Mouse (Mus musculus): ENCODE measurements around the gene Hps3. TPM values are rescaled to one million over a fixed set of nuclear protein-coding genes. Genes with fewer than 3 reads are reported as not detected.

Hps3 gene
- 10 to 100 TPM; 76.9 to 77.8 TPM for total RNA-seq (2023)

DNA sequence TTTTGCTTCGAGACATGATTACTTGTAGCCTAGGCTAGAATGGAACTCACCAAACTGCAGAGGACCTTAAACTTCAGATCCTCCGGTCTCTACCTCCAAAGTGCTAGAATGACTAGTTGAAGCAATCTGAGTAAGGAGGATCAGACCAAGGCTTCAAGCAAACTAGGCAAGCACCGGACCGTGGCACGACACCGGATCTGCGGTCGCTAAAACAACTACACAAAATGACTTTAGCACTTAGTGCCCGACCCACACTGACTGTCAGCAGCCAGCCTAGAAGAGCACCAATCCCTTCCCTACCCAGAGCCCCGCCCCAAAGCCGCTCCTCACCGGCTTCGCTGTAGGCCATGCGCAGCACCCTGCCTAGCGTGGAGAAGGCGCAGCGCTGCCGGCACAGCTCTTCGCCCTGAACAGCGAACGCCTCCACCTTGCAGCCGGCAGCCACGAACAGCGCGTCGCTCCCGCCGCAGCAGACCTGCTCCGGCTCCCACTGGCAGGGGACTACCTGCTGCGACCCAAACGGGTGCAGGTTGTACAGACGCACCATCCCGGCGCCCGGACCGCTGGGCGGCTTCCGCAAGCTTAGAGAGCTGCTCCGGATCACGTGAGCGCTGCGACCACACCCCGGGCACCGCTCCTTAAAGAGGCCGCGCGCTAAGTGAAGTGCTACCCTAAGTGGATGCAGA is at the start of gene Hps3:
TSS of gene Hps3 (minus strand) at position 597 of the 686 bp plus-strand sequence.

DNA sequence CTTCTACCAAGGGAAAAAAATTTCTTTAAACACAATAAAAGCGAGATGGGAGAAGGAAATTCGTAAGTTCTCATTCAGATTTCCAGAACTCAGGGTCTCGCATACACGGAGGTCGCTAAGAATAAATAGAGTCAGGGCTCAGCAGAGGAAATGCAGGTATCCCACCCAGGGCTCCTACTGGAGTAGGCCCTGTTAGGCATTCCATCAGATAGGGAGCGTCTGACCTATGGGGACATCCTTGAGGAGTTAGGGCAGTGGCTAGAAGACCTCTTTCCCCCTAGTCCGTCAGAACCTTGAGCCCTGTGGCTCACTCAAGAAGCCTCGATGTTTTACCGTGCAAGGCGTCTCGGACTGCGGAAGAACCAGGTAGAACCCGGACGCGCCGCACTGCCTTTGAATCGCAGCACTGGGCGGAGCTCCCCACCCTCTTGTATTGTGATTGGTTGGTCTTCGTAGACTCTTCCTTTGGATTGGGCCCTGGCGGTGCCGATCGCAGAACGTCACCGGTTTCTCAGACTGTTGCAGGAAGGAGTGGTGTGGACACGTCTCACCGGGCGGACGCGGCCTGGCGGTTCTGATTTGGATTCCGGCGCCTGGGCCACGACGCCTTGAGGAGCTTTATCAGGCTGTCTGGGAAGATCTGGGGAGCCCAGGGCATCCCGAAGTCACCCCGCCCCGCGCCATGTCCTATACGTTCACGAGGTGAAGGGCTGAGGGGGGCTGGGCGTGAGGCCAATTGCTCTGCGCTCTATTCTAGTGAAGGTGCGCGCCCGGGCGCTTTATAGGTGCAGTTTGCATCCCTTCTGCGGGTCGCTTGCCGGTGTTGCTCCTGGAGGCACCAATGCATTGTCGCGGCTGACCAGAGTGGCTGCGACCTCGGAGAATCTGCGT is 22.4 kb upstream of the Hps3 start, which contains the start of gene Hltf:
TSS of gene Hltf (plus strand) at position 506 of the 891 bp plus-strand sequence.

DNA sequence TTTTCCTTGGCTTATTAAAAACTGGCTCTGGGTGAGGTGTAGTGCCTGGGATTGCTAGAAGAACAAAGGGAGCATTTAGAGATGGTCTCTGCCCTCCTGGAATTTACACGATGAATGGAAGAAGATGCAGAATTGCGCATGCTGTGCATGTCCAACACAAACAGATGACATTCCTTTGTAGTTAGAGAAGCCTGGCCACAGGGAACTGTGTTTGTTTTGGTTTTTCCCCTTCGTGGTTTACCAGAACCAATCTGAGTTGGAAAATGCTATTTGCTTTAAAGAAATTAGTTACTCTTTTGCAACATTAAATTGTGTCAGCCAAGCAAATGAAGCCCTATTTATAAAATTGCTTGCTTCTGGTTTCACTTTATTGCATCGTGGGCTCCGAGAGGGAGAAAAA is 78.2 kb downstream of the Hps3 start, which contains the start of gene Cp:
TSS of gene Cp (plus strand) at position 170 of the 400 bp plus-strand sequence.

Other genes with a start within 250 kb of the Hps3 start
- not detected for gene Cp, start 78.3 kb downstream of the Hps3 start, total RNA-seq (2023)
- 10 to 100 TPM; 63.2 to 66.6 TPM for gene Hltf, start 22.5 kb upstream of the Hps3 start, total RNA-seq (2023)
- 10 to 100 TPM; 39.6 to 40.3 TPM for gene Gyg, start 120.0 kb upstream of the Hps3 start, total RNA-seq (2023)
- 1 to 10 TPM in 1 of 2 experiments, not detected in 1; 1.4 TPM for gene Cpa3, start 206.9 kb upstream of the Hps3 start, total RNA-seq (2023)
- not detected for gene Cpb1, start 240.4 kb upstream of the Hps3 start, total RNA-seq (2023)

All from T-cell, adult 66 days (primary cell).